Mouse (Mus musculus) heart, adult 8-10 months (tissue): Measurements from ENCODE around the gene Rad51d. TPM values are rescaled to one million over a fixed set of nuclear protein-coding genes. Genes with fewer than 3 reads are reported as not detected.
A peak's percentile ranks its signal among the peaks of the same experiment; 100 is the strongest.
"Not testable (repeated sequence)": the region's sequence is repeated elsewhere in the genome, so short reads cannot be mapped to it uniquely, and the experiment has no call there.

Experiments
- DNase-seq: peaks from one replicate; pipeline ENCODE4 v3.0.0; 2022; ENCODE audit warnings: low spot score
- total RNA-seq, 4 experiments: library from RNA; stranded (reverse); gene quantifications; 2 replicates each; pipeline ENCODE4 v1.2.4; 2022

Rad51d gene
- total RNA-seq, 4 experiments from 2014 or later, result 7.8 to 10.9 (median 9.9) TPM

DNA sequence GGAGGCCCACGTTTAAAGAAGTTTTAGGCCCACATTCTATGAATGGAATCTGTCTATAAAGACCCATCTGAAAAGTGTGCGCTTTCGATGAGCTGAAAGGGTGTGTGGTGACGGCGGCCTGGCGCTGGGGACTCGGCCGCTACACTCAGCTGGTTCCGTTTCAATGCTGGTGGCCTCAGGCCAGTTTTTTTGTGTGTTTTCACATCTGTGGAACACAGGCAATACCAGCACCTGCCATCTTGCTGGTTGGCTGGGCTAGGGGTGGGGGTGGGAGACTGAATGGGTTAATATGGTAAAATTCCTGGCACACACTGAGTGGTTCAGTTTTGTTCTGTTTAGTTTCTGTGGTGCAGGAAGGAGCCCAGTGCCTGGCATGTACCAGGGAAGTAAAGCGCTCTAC, 34.4 kb downstream of the Rad51d start:
- DNase-seq, result no peak

- no peak for DNase-seq
Measured at GRCm38 (mm10) chr11:82855327-82855973, 35.0 kb downstream of the Rad51d start.

- DNase-seq, result no peak
Measured at GRCm38 (mm10) chr11:82854111-82854510, 36.3 kb downstream of the Rad51d start.

GRCm38 (mm10) chr11:82852958-82853357, 37.5 kb downstream of the Rad51d start:
- DNase-seq, result no peak

DNA sequence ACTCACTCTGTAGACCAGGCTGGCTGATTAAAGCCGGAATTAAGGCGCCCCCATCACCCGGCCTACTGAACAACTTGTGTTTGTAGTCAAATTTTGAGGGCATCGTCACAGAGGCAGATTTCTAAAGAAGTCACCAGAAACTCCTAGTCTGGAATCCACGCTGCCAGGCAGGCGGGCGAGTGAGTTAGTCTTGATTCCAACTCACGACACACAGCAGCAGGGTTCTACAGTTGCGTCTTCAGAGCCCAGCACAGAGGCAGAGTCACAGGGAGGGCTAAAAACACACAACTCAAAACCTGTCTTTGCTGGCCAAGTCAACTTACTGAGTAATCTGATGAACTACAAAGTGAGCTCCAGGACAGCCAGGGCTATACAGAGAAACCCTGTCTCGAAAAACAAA, 37.9 kb downstream of the Rad51d start:
- DNase-seq, result no peak

DNA sequence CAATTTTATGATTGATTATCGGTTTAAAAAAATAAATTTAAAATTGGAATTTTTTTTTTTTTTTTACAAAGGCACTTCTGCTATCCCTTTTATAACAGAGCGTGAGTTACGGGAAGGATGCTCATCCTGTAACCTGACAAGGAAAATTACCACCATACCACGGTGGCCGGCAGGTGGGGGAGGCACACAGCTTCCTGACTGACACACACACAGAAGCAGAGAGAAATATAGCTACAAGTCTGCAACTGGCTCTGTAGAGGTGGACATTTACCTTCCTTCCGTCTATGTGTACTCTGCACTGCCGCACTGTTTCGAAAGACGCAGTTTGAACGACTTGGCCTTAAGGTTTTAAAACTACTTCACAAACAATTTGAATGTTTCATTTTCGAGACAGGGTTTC, 38.3 kb downstream of the Rad51d start:
- DNase-seq, result no peak

- no peak for DNase-seq
Measured at GRCm38 (mm10) chr11:82850259-82850658, 40.2 kb downstream of the Rad51d start.

DNA sequence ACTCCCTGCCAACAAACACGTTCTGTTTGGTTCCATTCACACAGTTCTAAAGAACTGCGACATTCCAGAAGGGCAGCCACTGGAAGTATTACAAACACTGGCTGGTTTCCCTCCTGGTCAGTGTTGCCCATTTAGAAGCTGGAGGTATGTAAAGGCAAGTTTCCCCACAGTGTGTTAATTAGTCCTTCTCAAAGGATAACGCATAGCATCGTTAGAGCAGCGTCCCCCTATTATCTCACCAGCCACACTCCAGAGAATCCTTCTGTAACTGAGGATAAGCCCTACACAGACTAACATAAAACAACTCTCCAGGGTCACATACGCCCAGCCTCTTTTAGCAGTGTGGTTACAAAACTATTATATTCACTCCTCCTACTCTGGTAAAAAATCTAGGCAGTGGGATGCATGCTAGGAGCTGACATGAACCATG, 42.8 kb downstream of the Rad51d start:
- no peak for DNase-seq

GRCm38 (mm10) chr11:82846938-82847337, 43.5 kb downstream of the Rad51d start:
- no peak for DNase-seq

GRCm38 (mm10) chr11:82846079-82846436, 44.4 kb downstream of the Rad51d start:
- DNase-seq, result no peak

DNA sequence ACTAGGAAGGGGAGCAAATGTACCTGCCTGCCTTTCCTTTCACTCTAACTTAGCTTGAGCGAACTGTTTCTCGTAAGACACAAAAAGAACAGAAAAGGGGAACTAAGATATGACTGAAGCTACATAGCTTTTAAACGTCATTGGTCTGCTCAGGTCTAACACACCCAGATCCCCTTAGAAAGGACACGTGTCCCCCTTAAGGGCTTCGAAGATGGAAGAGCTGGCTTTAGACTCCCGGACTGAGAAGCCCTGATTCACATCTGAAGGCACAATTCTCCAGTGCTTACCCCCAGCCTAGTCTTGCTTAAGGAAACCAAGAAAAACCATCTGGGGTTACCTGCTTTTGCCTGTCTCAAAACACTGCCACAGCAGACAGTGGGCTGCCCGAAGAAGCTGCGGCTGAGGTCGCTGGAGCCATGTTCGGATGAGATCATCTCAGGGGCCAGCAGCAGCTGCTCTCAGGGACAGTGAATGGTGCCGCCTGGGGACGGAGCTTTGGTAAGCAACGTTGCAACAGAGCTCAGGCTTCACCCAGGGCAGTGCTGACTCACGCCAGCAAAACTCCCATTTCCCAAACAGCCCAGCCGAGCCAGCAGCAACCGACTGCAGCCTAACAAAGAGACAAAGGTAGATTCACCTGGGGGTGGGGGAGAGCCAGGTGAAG, 44.9 kb downstream of the Rad51d start:
- DNase-seq, result peak; percentile 66

- DNase-seq, result no peak
Measured at GRCm38 (mm10) chr11:82844771-82845414, 45.5 kb downstream of the Rad51d start.

DNA sequence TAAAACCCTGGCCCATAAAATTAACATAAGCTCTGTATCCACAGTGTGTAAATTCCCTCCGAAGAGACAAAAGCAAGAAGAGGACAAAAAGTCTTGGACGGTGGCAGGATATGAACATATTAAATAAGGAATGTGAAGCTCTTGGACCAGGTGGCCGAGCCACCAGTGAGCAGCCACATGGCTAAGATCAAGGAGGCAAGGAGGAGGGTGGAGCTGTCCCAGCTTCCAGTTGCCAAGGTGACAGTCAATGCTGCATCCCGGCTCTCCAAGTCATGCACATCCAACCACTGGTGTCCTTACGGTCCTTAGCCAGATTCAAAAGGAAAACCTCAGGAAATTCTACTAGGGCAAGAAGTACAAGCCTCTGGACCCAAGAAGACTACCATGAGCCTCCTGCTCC, 51.9 kb downstream of the Rad51d start:
- DNase-seq, result no peak

GRCm38 (mm10) chr11:82837848-82838247, 52.6 kb downstream of the Rad51d start:
- no peak for DNase-seq

DNA sequence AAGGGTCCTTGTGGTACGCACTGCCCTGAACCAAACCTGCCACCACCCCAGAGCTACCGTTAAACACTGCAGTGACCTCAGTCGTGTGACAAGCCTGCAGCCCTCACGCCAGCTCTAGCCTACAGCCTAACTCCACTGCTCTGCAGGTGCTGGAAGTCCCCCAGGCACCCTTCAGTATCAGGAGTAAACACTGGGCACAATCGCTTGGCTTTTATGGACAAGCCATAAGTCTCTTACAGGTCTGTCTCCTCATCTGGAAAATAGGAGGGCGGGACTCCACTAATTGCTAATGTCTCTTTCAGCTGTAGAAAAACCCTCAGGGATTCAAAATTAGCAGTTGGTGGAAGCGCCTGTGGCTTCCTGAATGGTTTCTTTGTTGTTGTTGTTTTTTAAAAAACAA, 53.2 kb downstream of the Rad51d start:
- DNase-seq, result no peak

DNA sequence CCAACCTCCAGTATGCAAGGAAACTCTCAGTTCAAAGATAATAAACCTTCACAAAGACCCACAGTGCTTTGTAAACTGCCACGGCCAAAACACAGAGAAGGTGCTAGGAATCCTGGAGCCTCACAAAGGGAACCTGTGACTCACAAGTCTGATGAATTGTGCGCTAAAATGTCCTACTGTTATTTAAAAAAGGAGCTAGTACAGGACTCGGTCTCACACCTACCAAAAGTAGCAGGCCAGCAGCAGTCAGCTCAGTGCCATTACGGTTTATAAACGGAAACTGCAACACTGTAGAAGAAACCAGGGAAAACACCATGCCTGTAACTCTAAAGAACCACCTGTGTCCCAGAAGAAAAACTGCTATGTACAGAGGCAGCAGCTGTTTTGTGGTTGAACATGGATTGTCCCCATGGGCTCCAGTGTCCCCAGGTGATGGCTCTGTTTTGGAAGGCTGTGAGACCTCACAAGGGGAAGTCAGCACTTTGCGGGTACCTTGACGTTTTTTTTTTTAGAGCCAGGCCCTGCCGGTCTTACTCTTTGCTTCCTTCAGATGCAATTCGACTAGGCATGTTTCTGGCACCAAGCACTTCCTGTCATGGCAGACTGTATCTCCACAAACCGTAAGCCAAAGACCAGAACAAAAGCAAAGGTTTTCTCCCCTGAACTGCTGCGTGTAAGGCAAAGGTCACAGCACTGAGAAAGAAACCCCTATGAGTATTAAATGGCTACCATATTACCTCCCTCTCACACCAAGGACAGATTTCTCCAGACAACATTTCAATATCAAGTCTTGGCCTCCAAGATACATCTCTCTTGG, 54.6 kb downstream of the Rad51d start:
- DNase-seq, result no peak

- not testable (repeated sequence) for DNase-seq
Measured at GRCm38 (mm10) chr11:82834359-82834758, 56.1 kb downstream of the Rad51d start.

GRCm38 (mm10) chr11:82833929-82834328, 56.5 kb downstream of the Rad51d start:
- DNase-seq, result no peak

GRCm38 (mm10) chr11:82832402-82832801, 58.0 kb downstream of the Rad51d start:
- not testable (repeated sequence) for DNase-seq

- DNase-seq, result no peak
Measured at GRCm38 (mm10) chr11:82831008-82831893, 59.2 kb downstream of the Rad51d start.

DNA sequence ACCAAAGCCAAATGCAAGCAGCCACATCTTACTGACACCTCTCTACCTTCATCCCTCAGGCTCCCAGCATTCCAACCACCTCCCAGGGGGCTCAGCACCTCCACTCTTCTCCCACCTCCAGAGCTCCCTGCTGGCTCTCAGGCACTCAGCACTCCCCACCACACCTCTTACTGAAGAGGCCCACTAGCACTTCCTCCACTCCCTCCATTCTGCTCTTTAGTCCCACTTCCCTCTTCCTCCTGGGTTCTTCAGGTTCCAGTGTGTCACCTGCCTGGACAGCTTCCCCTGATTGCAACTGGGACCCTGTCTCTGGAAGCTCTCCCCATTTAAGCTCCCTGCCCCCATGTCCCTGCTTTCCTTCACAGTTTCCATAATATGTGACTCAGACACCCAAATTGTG, 63.6 kb downstream of the Rad51d start:
- DNase-seq, result no peak
